Mouse (Mus musculus) adrenal gland, postnatal 14 days (tissue): ENCODE data around the gene Kcns3. TPM values are rescaled to one million over a fixed set of nuclear protein-coding genes. Genes with fewer than 3 reads are reported as not detected.

ENCODE experiments used
- DNase-seq: peaks from one replicate; pipeline ENCODE4 v3.0.0; 2021; ENCODE audit warnings: mixed read lengths
- long read RNA-seq, 2 experiments: library from polyadenylated mRNA; stranded (forward); transcript quantifications; one replicate each; pipeline ENCODE4 v2.0.0; 2021
- total RNA-seq: library from RNA; stranded (reverse); gene quantifications from 2 replicates; pipeline ENCODE4 v1.2.3, GENCODE M21; 2021

The Kcns3 gene
- 3.5 and 4.6 TPM in 2 replicates for total RNA-seq
- long read RNA-seq, experiment 1, partial matches to known transcripts: 0 of 5 reads
- long read RNA-seq, experiment 1, other reads (novel, unspliced or antisense): 2 of 5 reads
- long read RNA-seq, experiment 2, transcript Kcns3-201 (3 exons, 2,933 nt): major isoform, 7 of 7 reads
- long read RNA-seq, experiment 2, partial matches to known transcripts: 0 of 7 reads
- long read RNA-seq, experiment 2, other reads (novel, unspliced or antisense): 0 of 7 reads

- no peak for DNase-seq
Observed at GRCm38 (mm10) chr12:11151015-11151414, at the start of gene Kcns3. Gene Kcns3 (minus strand): TSS chr12:11151056.

- DNase-seq: no peak
Observed at GRCm38 (mm10) chr12:11198551-11198950, 47.7 kb upstream of the Kcns3 start.

GRCm38 (mm10) chr12:11198026-11198425 is 47.2 kb upstream of the Kcns3 start:
- DNase-seq: no peak

GRCm38 (mm10) chr12:11196830-11197229 is 46.0 kb upstream of the Kcns3 start:
- DNase-seq: no peak

GRCm38 (mm10) chr12:11196142-11196597 is 45.3 kb upstream of the Kcns3 start:
- peak; percentile 88 for DNase-seq

GRCm38 (mm10) chr12:11195031-11195430 is 44.2 kb upstream of the Kcns3 start:
- DNase-seq: no peak

- peak; percentile 92 for DNase-seq
Observed at GRCm38 (mm10) chr12:11178486-11179154, 27.8 kb upstream of the Kcns3 start.

GRCm38 (mm10) chr12:11177408-11178394 is 26.8 kb upstream of the Kcns3 start:
- no peak for DNase-seq

- DNase-seq: no peak
Observed at GRCm38 (mm10) chr12:11158670-11159069, 7.8 kb upstream of the Kcns3 start.

GRCm38 (mm10) chr12:11155123-11155522 is 4.3 kb upstream of the Kcns3 start:
- no peak for DNase-seq

GRCm38 (mm10) chr12:11153587-11153986 is 2.7 kb upstream of the Kcns3 start:
- no peak for DNase-seq

GRCm38 (mm10) chr12:11150192-11150935 is 492 bp downstream of the Kcns3 start:
- DNase-seq: peak; percentile 70

- DNase-seq: peak; percentile 81
Observed at GRCm38 (mm10) chr12:11149421-11150191, 1.2 kb downstream of the Kcns3 start.

- DNase-seq: no peak
Observed at GRCm38 (mm10) chr12:11149121-11149420, 1.8 kb downstream of the Kcns3 start.

GRCm38 (mm10) chr12:11144894-11145293 is 6.0 kb downstream of the Kcns3 start:
- no peak for DNase-seq

- DNase-seq: no peak
Observed at GRCm38 (mm10) chr12:11132418-11132817, 18.4 kb downstream of the Kcns3 start.

- no peak for DNase-seq
Observed at GRCm38 (mm10) chr12:11129188-11129587, 21.7 kb downstream of the Kcns3 start.

- no peak for DNase-seq
Observed at GRCm38 (mm10) chr12:11126186-11126759, 24.6 kb downstream of the Kcns3 start.

GRCm38 (mm10) chr12:11101565-11101964 is 49.3 kb downstream of the Kcns3 start:
- no peak for DNase-seq

GRCm38 (mm10) chr12:11088626-11089372 is 62.1 kb downstream of the Kcns3 start:
- no peak for DNase-seq
